Mouse (Mus musculus) limb, embryonic 11.5 days (tissue): ENCODE results near the gene Ajm1. TPM values are rescaled to one million over a fixed set of nuclear protein-coding genes. Genes with fewer than 3 reads are reported as not detected.

ENCODE experiments used
- ATAC-seq: fragments of 200-750 bp; cut with Nextera tagmentation; 2 replicates; pipeline ENCODE4 v1.8.0; 2017; ENCODE audit warnings: low read depth; ENCODE audit not compliant: insufficient number of reproducible peaks, low FRiP score, low TSS enrichment
- DNase-seq: peaks from one replicate; pipeline ENCODE4 v3.0.0-alpha.2; 2015; ENCODE audit warnings: low spot score
- H3K27ac ChIP-seq: fragments of 300-500 bp; sonication (generic); replicated peaks from 2 replicates; pipeline ENCODE4 v1.5.1; 2014; ENCODE audit warnings: low read depth, mild to moderate bottlenecking, low read length
- H3K27me3 ChIP-seq: fragments of 300-500 bp; sonication (generic); 2 replicates; pipeline ENCODE4 v1.6.1; 2014; ENCODE audit warnings: mild to moderate bottlenecking, low read length, mixed read lengths; ENCODE audit not compliant: control insufficient read depth, insufficient read depth
- H3K36me3 ChIP-seq: fragments of 300-500 bp; sonication (generic); 2 replicates; pipeline ENCODE4 v1.6.1; 2014; ENCODE audit warnings: mild to moderate bottlenecking, low read length, moderate library complexity, mixed read lengths; ENCODE audit not compliant: control insufficient read depth, insufficient read depth
- H3K4me1 ChIP-seq: fragments of 300-500 bp; sonication (generic); 2 replicates; pipeline ENCODE4 v1.6.1; 2014; ENCODE audit warnings: low read length, mixed read lengths; ENCODE audit not compliant: control insufficient read depth, insufficient read depth
- H3K4me2 ChIP-seq: fragments of 300-500 bp; sonication (generic); 2 replicates; pipeline ENCODE4 v1.6.1; 2014; ENCODE audit warnings: low read depth, mild to moderate bottlenecking, moderate library complexity; ENCODE audit not compliant: severe bottlenecking
- H3K4me3 ChIP-seq: fragments of 300-500 bp; sonication (generic); 2 replicates; pipeline ENCODE4 v1.5.1; 2014; ENCODE audit warnings: low read depth, low read length
- H3K9ac ChIP-seq: fragments of 300-500 bp; sonication (generic); 2 replicates; pipeline ENCODE4 v1.6.1; 2014; ENCODE audit warnings: mild to moderate bottlenecking, low read length
- H3K9me3 ChIP-seq: fragments of 300-500 bp; sonication (generic); 2 replicates; pipeline ENCODE4 v1.6.1; 2016; ENCODE audit warnings: low read length; ENCODE audit not compliant: control insufficient read depth
- WGBS: fragments of 180-500 bp; shearing (Covaris S2); extraction: QIAGEN DNeasy Blood & Tissue Kit; methylation state at CpG from one replicate; pipeline ENCODE4 v1.1.7; 2014; 5-methylcytosine and 5-hydroxymethylcytosine counted together
- polyA plus RNA-seq: library from polyadenylated mRNA; unstranded; fragments of >200 nt; fragmentation: Nextera tagmentation; extraction: Ambion mirVana; gene quantifications from 2 replicates; pipeline ENCODE4 v1.2.1, GENCODE M21; 2014

Gene Ajm1
- polyA plus RNA-seq, 1 experiment from 2014 or later, result 0.04 TPM

- Histone ChIP-seq H3K27ac (no peak overlapping the region), H3K4me1 (no peaks in the 10 kb centered on the region), H3K27me3 (no peaks in the 10 kb centered on the region), H3K9me3 (no peaks in the 10 kb centered on the region), H3K4me2 (no peak overlapping the region), H3K4me3 (no peak overlapping the region), H3K9ac (no peak overlapping the region), H3K36me3 (peaks cover 20% of the 10 kb centered on the region)
- ATAC-seq (no peak), DNase-seq (no peak)
- WGBS, result 95% methylated on average over 8 of the region's 8 CpGs
These were observed 6.8 kb upstream of the Ajm1 start for GRCm38 (mm10) chr2:25588227-25588907.

DNA sequence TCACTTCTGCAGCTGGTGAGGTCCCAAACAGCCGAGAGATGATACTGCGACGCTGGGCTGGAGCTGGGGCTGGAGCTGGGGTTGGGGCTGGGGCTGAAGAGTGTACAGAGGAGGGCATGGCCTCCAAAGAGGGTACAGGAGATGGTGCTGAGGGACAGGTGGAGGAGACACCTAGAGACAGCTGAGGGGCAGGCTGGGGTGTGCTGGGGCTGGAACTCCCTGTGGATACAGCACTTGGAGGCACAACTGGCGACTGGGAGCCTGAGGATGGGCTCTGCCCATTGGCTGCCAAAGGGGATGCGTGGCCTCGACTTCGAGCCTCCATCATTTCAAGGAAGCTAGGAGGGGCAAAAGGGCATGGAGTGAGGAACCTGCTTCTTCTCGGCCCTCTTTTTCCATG is 5.7 kb upstream of the Ajm1 start:
- no peak for DNase-seq
- WGBS, result 92% methylated on average over 8 of the region's 8 CpGs
- ATAC-seq, result no peak
- H3K9ac ChIP-seq, result no peak overlapping the region
- H3K4me1 ChIP-seq, result no peaks in the 10 kb centered on the region
- peaks cover 20% of the 10 kb centered on the region for H3K36me3 ChIP-seq
- H3K27me3 ChIP-seq, result no peaks in the 10 kb centered on the region
- H3K4me2 ChIP-seq, result no peak overlapping the region
- H3K4me3 ChIP-seq, result no peak overlapping the region
- H3K9me3 ChIP-seq, result no peaks in the 10 kb centered on the region
- H3K27ac ChIP-seq, result no peak overlapping the region

- Histone ChIP-seq H3K9me3 (no peaks in the 10 kb centered on the region), H3K27me3 (peaks cover 3% of the 10 kb centered on the region), H3K27ac (no peak overlapping the region), H3K36me3 (peaks cover 17% of the 10 kb centered on the region), H3K4me1 (peaks cover 4% of the 10 kb centered on the region; the same call in 1 of the 2 replicates), H3K4me2 (no peak overlapping the region), H3K4me3 (no peak overlapping the region), H3K9ac (no peak overlapping the region)
- DNase-seq (no peak), ATAC-seq (no peak)
- WGBS, result 89% methylated on average over 3 of the region's 3 CpGs
These were observed 4.0 kb upstream of the Ajm1 start for GRCm38 (mm10) chr2:25585601-25586000.

GRCm38 (mm10) chr2:25584856-25585255 is 3.3 kb upstream of the Ajm1 start:
- no peak overlapping the region for H3K9ac ChIP-seq
- H3K36me3 ChIP-seq, result peaks cover 15% of the 10 kb centered on the region
- ATAC-seq (no peak), DNase-seq (peak; percentile 18)
- WGBS, result 90% methylated on average over 4 of the region's 4 CpGs
- H3K4me3 ChIP-seq, result no peak overlapping the region
- no peaks in the 10 kb centered on the region for H3K9me3 ChIP-seq
- H3K27me3 ChIP-seq, result peaks cover 10% of the 10 kb centered on the region
- H3K27ac ChIP-seq, result no peak overlapping the region
- peaks cover 5% of the 10 kb centered on the region; the same call in 1 of the 2 replicates for H3K4me1 ChIP-seq
- H3K4me2 ChIP-seq, result no peak overlapping the region

GRCm38 (mm10) chr2:25584152-25584551 is 2.6 kb upstream of the Ajm1 start:
- Histone ChIP-seq H3K27me3 (peaks cover 17% of the 10 kb centered on the region), H3K4me1 (peaks cover 10% of the 10 kb centered on the region), H3K9ac (no peak overlapping the region), H3K4me3 (no peak overlapping the region), H3K36me3 (peaks cover 13% of the 10 kb centered on the region), H3K27ac (no peak overlapping the region), H3K9me3 (no peaks in the 10 kb centered on the region), H3K4me2 (no peak overlapping the region)
- ATAC-seq (no peak), DNase-seq (no peak)
- WGBS, result 88% methylated on average over 3 of the region's 3 CpGs

GRCm38 (mm10) chr2:25583571-25583970 is 2.0 kb upstream of the Ajm1 start:
- no peak overlapping the region for H3K9ac ChIP-seq
- peaks cover 13% of the 10 kb centered on the region for H3K4me1 ChIP-seq
- 68% methylated on average over 4 of the region's 4 CpGs for WGBS
- H3K36me3 ChIP-seq, result peaks cover 13% of the 10 kb centered on the region
- ATAC-seq (no peak), DNase-seq (no peak)
- no peak overlapping the region for H3K4me3 ChIP-seq
- no peak overlapping the region for H3K4me2 ChIP-seq
- no peaks in the 10 kb centered on the region for H3K9me3 ChIP-seq
- H3K27me3 ChIP-seq, result peaks cover 23% of the 10 kb centered on the region
- no peak overlapping the region for H3K27ac ChIP-seq

GRCm38 (mm10) chr2:25583120-25583481 is 1.5 kb upstream of the Ajm1 start:
- peak; percentile 20 for DNase-seq
- WGBS, result 95% methylated on average over 6 of the region's 6 CpGs
- peaks cover 28% of the 10 kb centered on the region for H3K27me3 ChIP-seq
- no peaks in the 10 kb centered on the region for H3K9me3 ChIP-seq
- peaks cover 13% of the 10 kb centered on the region for H3K4me1 ChIP-seq
- no peak for ATAC-seq
- H3K4me3 ChIP-seq, result no peak overlapping the region
- H3K27ac ChIP-seq, result no peak overlapping the region
- H3K4me2 ChIP-seq, result no peak overlapping the region
- H3K36me3 ChIP-seq, result peaks cover 13% of the 10 kb centered on the region
- H3K9ac ChIP-seq, result no peak overlapping the region

DNA sequence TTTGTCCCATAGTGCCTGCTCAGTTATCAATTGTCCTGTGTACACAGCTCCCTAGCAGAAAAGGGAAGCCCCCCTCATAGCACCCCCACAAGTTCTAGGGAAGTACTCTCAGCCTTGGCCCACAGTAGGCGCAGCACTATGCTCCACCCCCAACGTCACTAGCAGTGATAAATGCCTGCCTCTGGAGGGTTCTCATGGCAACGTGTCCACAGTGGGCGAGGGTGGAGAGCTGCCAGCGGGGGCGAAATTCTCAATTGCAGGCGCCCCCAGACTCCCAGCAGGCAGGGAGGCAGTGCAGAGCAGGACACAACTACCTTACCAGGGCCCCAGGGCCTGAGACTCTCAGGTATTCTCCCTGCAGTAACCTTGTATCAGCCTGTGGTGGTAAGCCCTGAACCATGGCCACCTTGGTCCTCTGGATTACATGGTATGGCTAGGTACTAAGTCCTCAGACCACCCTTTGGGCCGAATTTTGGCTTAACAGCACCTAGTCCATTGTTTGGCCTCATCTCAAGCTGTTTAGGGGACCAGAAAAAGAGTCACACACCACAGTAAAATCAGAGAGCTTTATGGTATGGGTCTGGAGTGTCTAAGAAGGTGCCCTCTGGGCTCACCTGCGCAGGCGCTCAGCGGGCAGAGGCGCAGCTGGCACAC is 1.0 kb upstream of the Ajm1 start:
- no peaks in the 10 kb centered on the region for H3K9me3 ChIP-seq
- H3K4me1 ChIP-seq, result peaks cover 19% of the 10 kb centered on the region
- H3K36me3 ChIP-seq, result peaks cover 13% of the 10 kb centered on the region; the same call in 1 of the 2 replicates
- peaks cover 33% of the 10 kb centered on the region for H3K27me3 ChIP-seq
- ATAC-seq (no peak), DNase-seq (peak; percentile 28)
- WGBS, result 54% methylated on average over 12 of the region's 12 CpGs
- H3K4me2 ChIP-seq, result no peak overlapping the region
- no peak overlapping the region for H3K4me3 ChIP-seq
- no peak overlapping the region for H3K27ac ChIP-seq
- no peak overlapping the region for H3K9ac ChIP-seq
